Mouse (Mus musculus): Measurements from ENCODE around the gene Lactb.

- TF ChIP-seq CTCF (IDR thresholded peaks at IDR 0.05; ENCODE audit: extremely low read depth, insufficient read length, insufficient replicate concordance, low read depth, low read length) (no peak), POLR2A (IDR thresholded peaks at IDR 0.05; ENCODE audit: low read depth, low read length) (no peak)
These were observed 44.8 kb upstream of the Lactb start for GRCm38 (mm10) chr9:67020063-67020462.

All from small intestine, adult 2 months (tissue).